Mouse (Mus musculus) kidney, adult 10 weeks (tissue): Measurements from ENCODE around the gene Gm17622. TPM values are rescaled to one million over a fixed set of nuclear protein-coding genes. Genes with fewer than 3 reads are reported as not detected.

ENCODE experiments used
- polyA plus RNA-seq: library from polyadenylated mRNA; stranded (reverse); fragments of 350-450 nt; fragmentation: Illumina TruSeq; extraction: RNeasy Lipid Tissue Mini Kit (QIAGEN cat#74804); gene quantifications from one replicate; pipeline ENCODE4 v1.2.3, GENCODE M21; 2014; ENCODE audit warnings: low read depth, low replicate concordance

Gene Gm17622
- polyA plus RNA-seq: not detected

GRCm38 (mm10) chr13:96490433-96490832, at the start of gene Gm17622:
Gene Gm17622, plus strand, starts transcription at chr13:96490733.

GRCm38 (mm10) chr13:96470957-96471356, 19.6 kb upstream of the Gm17622 start, which contains the start of gene Ankdd1b:
Gene Ankdd1b, minus strand, starts transcription at chr13:96471198.

Other genes with a start within 250 kb of the Gm17622 start
- gene Poc5, start 102.4 kb upstream of the Gm17622 start, polyA plus RNA-seq: 10.4 TPM
- gene Ankdd1b, start 19.5 kb upstream of the Gm17622 start, polyA plus RNA-seq: 1.4 TPM
- 21.3 TPM for gene Polk, start 51.8 kb downstream of the Gm17622 start, polyA plus RNA-seq
- gene Col4a3bp, start 51.9 kb downstream of the Gm17622 start, polyA plus RNA-seq: 115 TPM
- 49.7 TPM for gene Hmgcr, start 180.2 kb downstream of the Gm17622 start, polyA plus RNA-seq